Mouse (Mus musculus) heart, postnatal 0 days (tissue): Measurements from ENCODE around the gene Sorcs2. TPM values are rescaled to one million over a fixed set of nuclear protein-coding genes. Genes with fewer than 3 reads are reported as not detected.

Source experiments
- ATAC-seq: fragments of 200-750 bp; cut with Nextera tagmentation; 2 replicates; pipeline ENCODE4 v1.8.0; 2017; ENCODE audit warnings: low read depth, moderate number of reproducible peaks, moderate library complexity; ENCODE audit not compliant: insufficient read depth
- DNase-seq: peaks from one replicate; pipeline ENCODE4 v3.0.0-alpha.2; 2016; ENCODE audit warnings: low spot score
- H3K27ac ChIP-seq: fragments of 300-500 bp; sonication (generic); 2 replicates; pipeline ENCODE4 v1.5.1; 2014; ENCODE audit warnings: low read depth, mild to moderate bottlenecking
- H3K27me3 ChIP-seq: fragments of 300-500 bp; sonication (generic); 2 replicates; pipeline ENCODE4 v1.6.1; 2014; ENCODE audit warnings: low read length, mixed read lengths; ENCODE audit not compliant: control insufficient read depth, insufficient read depth
- H3K36me3 ChIP-seq: fragments of 300-500 bp; sonication (generic); replicated peaks from 2 replicates; pipeline ENCODE4 v1.6.1; 2014; ENCODE audit warnings: low read length, mixed read lengths; ENCODE audit not compliant: control insufficient read depth, insufficient read depth
- H3K4me1 ChIP-seq: fragments of 300-500 bp; sonication (generic); 2 replicates; pipeline ENCODE4 v1.6.1; 2014; ENCODE audit warnings: antibody characterized with exemption; ENCODE audit not compliant: control insufficient read depth, insufficient read depth
- H3K4me2 ChIP-seq: fragments of 300-500 bp; sonication (generic); 2 replicates; pipeline ENCODE4 v1.6.1; 2014; ENCODE audit warnings: low read depth, mild to moderate bottlenecking, low read length, moderate library complexity
- H3K4me3 ChIP-seq: fragments of 300-500 bp; sonication (generic); 2 replicates; pipeline ENCODE4 v1.5.1; 2014; ENCODE audit warnings: low read depth, low read length
- H3K9ac ChIP-seq: fragments of 300-500 bp; sonication (generic); replicated peaks from 2 replicates; pipeline ENCODE4 v1.6.1; 2014; ENCODE audit warnings: low read depth, low read length, mixed read lengths
- H3K9me3 ChIP-seq: fragments of 300-500 bp; sonication (generic); replicated peaks from 2 replicates; pipeline ENCODE4 v1.6.1; 2016; ENCODE audit warnings: low read length; ENCODE audit not compliant: control insufficient read depth
- CTCF ChIP-seq: IDR thresholded peaks from 2 replicates; pipeline ENCODE4 v1.5.1; 2016; ENCODE audit warnings: antibody characterized with exemption, control low read depth, low read depth
- EP300 ChIP-seq: IDR thresholded peaks from 2 replicates; pipeline ENCODE4 v1.6.1; 2016; ENCODE audit warnings: antibody characterized with exemption, low read depth
- WGBS: fragments of 180-500 bp; shearing (Covaris S2); extraction: QIAGEN DNeasy Blood & Tissue Kit; methylation state at CpG from one replicate; pipeline ENCODE4 v1.1.7; 2014; 5-methylcytosine and 5-hydroxymethylcytosine counted together
- polyA plus RNA-seq: library from polyadenylated mRNA; unstranded; fragments of >200 nt; fragmentation: Nextera tagmentation; extraction: Ambion mirVana; gene quantifications from 2 replicates; pipeline ENCODE4 v1.2.1, GENCODE M21; 2015
- total RNA-seq: library from RNA; depleted of rRNA; stranded (reverse); fragments of >200 nt; gene quantifications from 2 replicates; pipeline ENCODE4 v1.2.3, GENCODE M21; 2014; ENCODE audit warnings: low replicate concordance

The Sorcs2 gene
- total and polyA plus RNA-seq, 2 experiments from 2014 or later, result 3.7 to 32.6 TPM

GRCm38 (mm10) chr5:36323526-36323925 is 74.4 kb downstream of the Sorcs2 start:
- Histone ChIP-seq H3K9me3 (no peaks in the 10 kb centered on the region), H3K4me3 (no peak overlapping the region), H3K4me2 (no peak overlapping the region), H3K27me3 (no peaks in the 10 kb centered on the region), H3K27ac (no peak overlapping the region), H3K36me3 (no peaks in the 10 kb centered on the region), H3K9ac (no peak overlapping the region), H3K4me1 (no peaks in the 10 kb centered on the region; the same call in 1 of the 2 replicates)
- TF ChIP-seq EP300 (no peak), CTCF (peak; percentile 90)
- 4% methylated on average over 2 of the region's 2 CpGs for WGBS
- ATAC-seq, result peak; percentile 86
- DNase-seq, result peak; percentile 82

- H3K9me3 ChIP-seq, result no peaks in the 10 kb centered on the region
- H3K9ac ChIP-seq, result no peak overlapping the region
- no peaks in the 10 kb centered on the region for H3K27me3 ChIP-seq
- H3K4me1 ChIP-seq, result no peaks in the 10 kb centered on the region
- H3K4me2 ChIP-seq, result no peak overlapping the region
- H3K4me3 ChIP-seq, result no peak overlapping the region
- TF ChIP-seq EP300 (no peak), CTCF (no peak)
- no peaks in the 10 kb centered on the region for H3K36me3 ChIP-seq
- no peak for ATAC-seq
- 60% methylated on average over 8 of the region's 8 CpGs for WGBS
- no peak for DNase-seq
- no peak overlapping the region for H3K27ac ChIP-seq
Measured at GRCm38 (mm10) chr5:36321581-36321980, 76.4 kb downstream of the Sorcs2 start.

GRCm38 (mm10) chr5:36320667-36321066 is 77.3 kb downstream of the Sorcs2 start:
- no peaks in the 10 kb centered on the region for H3K4me1 ChIP-seq
- no peak overlapping the region for H3K4me2 ChIP-seq
- TF ChIP-seq CTCF, result no peak
- no peak for TF ChIP-seq EP300
- no peak for ATAC-seq
- no peak overlapping the region for H3K27ac ChIP-seq
- 89% methylated on average over 8 of the region's 8 CpGs for WGBS
- H3K9ac ChIP-seq, result no peak overlapping the region
- no peaks in the 10 kb centered on the region for H3K36me3 ChIP-seq
- H3K9me3 ChIP-seq, result no peaks in the 10 kb centered on the region
- DNase-seq, result no peak
- no peaks in the 10 kb centered on the region for H3K27me3 ChIP-seq
- no peak overlapping the region for H3K4me3 ChIP-seq

GRCm38 (mm10) chr5:36317641-36318368 is 80.1 kb downstream of the Sorcs2 start:
- ATAC-seq (no peak), DNase-seq (no peak)
- Histone ChIP-seq H3K4me1 (peaks cover 17% of the 10 kb centered on the region), H3K27me3 (no peaks in the 10 kb centered on the region), H3K36me3 (no peaks in the 10 kb centered on the region), H3K4me3 (no peak overlapping the region), H3K4me2 (no peak overlapping the region), H3K9me3 (no peaks in the 10 kb centered on the region), H3K9ac (no peak overlapping the region), H3K27ac (no peak overlapping the region)
- 71% methylated on average over 6 of the region's 6 CpGs for WGBS
- TF ChIP-seq CTCF (peak; percentile 33; the same call in 1 of the 2 replicates), EP300 (no peak)

- DNase-seq (no peak), ATAC-seq (no peak)
- TF ChIP-seq CTCF (no peak), EP300 (no peak)
- Histone ChIP-seq H3K4me2 (no peak overlapping the region), H3K36me3 (no peaks in the 10 kb centered on the region), H3K27me3 (no peaks in the 10 kb centered on the region), H3K27ac (no peak overlapping the region), H3K9ac (no peak overlapping the region), H3K4me1 (peaks cover 19% of the 10 kb centered on the region), H3K4me3 (no peak overlapping the region), H3K9me3 (no peaks in the 10 kb centered on the region)
- 90% methylated on average over 9 of the region's 9 CpGs for whole genome bisulfite sequencing
Measured at GRCm38 (mm10) chr5:36315106-36315505, 82.8 kb downstream of the Sorcs2 start.
